Mouse (Mus musculus): Measurements from ENCODE around the gene Abhd12b.

The Abhd12b gene

GRCm38 (mm10) chr12:70204433-70204832 lies 50.5 kb downstream of the Abhd12b start:
- no peak for DNase-seq (ENCODE audit: low spot score in 2 of 2)

GRCm38 (mm10) chr12:70208214-70208613 lies 54.3 kb downstream of the Abhd12b start:
- no peak for DNase-seq (ENCODE audit: low spot score in 2 of 2)

DNA sequence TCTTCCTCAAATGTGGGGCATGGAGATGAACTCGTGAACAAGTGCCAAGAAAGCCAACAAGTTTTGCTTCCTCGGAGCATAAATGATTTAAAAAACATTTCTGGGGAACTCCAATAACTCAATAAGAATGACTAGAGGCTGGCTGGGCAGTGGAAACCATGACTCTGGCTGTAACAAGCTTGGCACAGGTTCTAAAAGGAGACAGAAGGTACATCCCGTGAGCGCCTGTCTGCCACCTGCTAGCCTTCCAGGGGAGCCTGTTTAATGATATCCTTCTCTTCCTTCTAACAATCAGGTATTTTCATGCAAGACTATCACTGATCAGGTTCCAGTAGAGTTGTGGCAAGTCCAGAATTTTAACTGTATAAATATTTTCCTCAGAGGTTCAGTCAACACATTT lies 58.6 kb downstream of the Abhd12b start:
- DNase-seq (ENCODE audit: low spot score in 2 of 2) = no peak

- no peak for DNase-seq (ENCODE audit: low spot score in 2 of 2)
Measured at GRCm38 (mm10) chr12:70213601-70214000, 59.7 kb downstream of the Abhd12b start.

- no peak for DNase-seq (ENCODE audit: low spot score in 2 of 2)
Measured at GRCm38 (mm10) chr12:70214281-70214680, 60.3 kb downstream of the Abhd12b start.

- DNase-seq (ENCODE audit: low spot score in 2 of 2) = no peak
Measured at GRCm38 (mm10) chr12:70216229-70216800, 62.4 kb downstream of the Abhd12b start.

DNA sequence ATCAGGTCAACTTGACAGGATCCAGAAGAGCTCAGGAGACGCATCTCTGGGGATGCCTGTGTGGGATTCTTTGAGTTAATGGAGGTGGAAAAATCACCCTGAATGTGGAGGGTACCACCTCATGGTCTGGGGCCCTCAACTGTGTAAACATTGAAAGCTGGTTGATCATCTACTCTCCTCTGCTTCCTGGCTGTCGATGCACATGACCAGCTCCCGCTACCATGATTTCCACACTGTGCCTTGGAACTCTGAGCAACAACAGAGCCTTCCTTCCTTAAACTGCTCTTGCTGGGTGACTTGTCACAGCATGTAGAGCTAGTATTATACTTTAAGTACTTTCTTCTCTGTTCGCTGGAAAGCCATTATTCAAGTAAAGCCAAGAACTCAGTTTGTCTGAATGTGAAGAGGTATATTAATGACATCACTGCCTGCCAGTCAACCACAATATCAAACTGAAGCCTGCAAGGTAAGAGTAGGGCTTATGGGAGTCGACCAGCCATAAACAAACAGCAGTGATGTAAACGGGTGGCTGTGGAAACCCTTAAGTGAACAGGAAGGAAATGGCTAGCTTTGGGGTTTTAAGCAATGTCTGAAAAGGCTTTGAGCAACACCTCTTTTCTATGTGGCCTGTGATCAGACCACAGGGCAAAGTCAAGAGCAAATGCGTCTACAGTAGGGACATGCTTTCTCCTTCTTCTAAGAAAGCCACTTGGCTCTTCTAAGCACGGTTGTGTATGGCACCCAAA lies 65.0 kb downstream of the Abhd12b start:
- DNase-seq (ENCODE audit: low spot score in 2 of 2) = no peak

GRCm38 (mm10) chr12:70221425-70221824 lies 67.5 kb downstream of the Abhd12b start:
- no peak for DNase-seq (ENCODE audit: low spot score in 2 of 2)

- DNase-seq (ENCODE audit: low spot score in 2 of 2) = no peak
Measured at GRCm38 (mm10) chr12:70223331-70223730, 69.4 kb downstream of the Abhd12b start.

- DNase-seq (ENCODE audit: low spot score in 2 of 2) = no peak
Measured at GRCm38 (mm10) chr12:70226655-70227054, 72.7 kb downstream of the Abhd12b start.

DNA sequence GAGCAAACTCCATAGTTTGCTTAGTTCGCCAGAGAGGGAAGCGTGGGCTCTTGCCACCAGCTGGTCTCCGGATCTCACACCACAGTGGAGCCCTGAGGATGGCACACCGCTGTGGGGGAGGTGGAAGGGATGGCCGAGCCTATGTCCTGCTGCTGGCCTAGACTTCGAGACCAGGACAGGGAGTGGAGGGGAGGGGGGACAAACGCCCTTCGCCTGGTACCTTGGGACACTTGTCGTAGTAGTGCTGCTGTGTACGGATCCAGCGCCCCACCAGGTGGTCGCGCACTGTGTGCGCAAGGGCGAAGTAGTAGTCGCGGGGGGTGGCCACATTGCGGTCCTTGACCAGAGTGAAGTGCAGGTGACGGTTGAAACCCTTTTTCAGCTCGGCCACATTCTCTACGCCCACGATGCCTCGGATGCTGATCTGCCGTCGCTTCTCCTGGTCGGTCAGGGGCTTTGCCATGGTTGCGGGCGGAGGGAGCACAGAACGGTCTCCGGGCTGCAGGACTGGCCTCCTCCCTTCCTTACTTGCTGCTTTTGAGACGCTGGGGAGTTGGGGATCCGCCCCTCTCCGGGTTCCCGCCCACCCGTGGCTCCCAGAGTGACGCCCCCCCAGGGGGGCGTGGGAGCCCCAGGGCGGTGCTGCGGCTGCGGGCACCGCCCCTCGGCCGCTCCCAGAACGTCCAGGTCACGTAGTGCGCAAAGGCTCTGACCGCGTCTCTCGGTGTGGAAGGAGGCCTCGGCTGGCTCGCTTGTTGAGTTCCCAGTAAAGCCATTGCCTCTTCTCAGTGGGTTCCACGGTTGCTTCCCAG lies 73.4 kb downstream of the Abhd12b start:
- no peak for DNase-seq (ENCODE audit: low spot score in 2 of 2)

DNA sequence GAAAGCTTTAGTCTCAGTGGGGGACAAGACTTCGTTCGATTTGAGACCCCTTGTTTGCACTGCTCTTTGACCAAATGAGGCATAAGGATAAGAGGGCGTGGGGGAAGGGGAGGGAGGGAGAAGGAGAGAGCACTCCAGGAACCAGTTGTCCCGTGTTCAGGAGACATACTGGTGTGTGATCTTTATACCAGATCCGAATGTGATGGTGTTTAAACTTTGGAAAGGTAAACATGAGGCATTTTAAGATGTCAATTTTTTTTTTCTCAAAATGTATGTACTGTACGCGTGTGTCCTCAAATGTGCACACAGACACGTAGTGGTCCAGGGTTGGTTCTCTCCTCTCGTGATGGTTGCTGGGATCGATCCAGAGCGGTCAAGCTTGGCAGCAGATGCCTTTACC lies 74.2 kb downstream of the Abhd12b start:
- no peak for DNase-seq (ENCODE audit: low spot score in 2 of 2)

DNA sequence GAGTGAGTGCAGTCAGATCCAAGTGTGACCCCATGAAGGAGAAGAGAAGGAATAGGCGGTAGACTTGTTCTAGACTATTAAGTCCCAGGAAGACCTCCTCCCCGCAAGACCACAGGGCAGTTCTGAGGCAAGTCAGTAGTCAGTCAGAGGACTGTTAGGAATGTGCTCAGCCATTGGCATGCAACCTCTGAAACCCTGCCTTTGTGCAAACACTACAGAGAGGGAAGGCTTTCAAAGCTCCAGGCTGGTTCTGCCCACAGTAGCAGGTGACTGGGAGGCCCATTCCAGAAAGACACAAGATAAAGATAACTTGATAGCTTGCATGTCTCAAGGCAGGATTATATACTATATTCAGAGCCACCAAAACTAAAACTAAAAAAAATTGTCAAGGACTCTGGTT lies 77.4 kb downstream of the Abhd12b start, which contains the start of gene Pygl:
Gene Pygl (minus strand): TSS at position 195 of the 400 bp plus-strand sequence.
- no peak for DNase-seq (ENCODE audit: low spot score in 2 of 2)

GRCm38 (mm10) chr12:70232020-70232544 lies 78.1 kb downstream of the Abhd12b start:
- no peak for DNase-seq (ENCODE audit: low spot score in 2 of 2)

Data from frontal cortex, postnatal 10 days (tissue).